Mouse (Mus musculus) effector memory CD4-positive, alpha-beta T cell, adult 7 months (primary cell): ENCODE results near the gene Top3a. TPM values are rescaled to one million over a fixed set of nuclear protein-coding genes. Genes with fewer than 3 reads are reported as not detected.

Experiments used
- polyA plus RNA-seq: library from polyadenylated mRNA; unstranded; fragments of 100-300 nt; shearing (Covaris generic); gene quantifications from one replicate; pipeline ENCODE4 v1.2.1, GENCODE M21; 2017

The Top3a gene
- polyA plus RNA-seq: 16.8 TPM

DNA sequence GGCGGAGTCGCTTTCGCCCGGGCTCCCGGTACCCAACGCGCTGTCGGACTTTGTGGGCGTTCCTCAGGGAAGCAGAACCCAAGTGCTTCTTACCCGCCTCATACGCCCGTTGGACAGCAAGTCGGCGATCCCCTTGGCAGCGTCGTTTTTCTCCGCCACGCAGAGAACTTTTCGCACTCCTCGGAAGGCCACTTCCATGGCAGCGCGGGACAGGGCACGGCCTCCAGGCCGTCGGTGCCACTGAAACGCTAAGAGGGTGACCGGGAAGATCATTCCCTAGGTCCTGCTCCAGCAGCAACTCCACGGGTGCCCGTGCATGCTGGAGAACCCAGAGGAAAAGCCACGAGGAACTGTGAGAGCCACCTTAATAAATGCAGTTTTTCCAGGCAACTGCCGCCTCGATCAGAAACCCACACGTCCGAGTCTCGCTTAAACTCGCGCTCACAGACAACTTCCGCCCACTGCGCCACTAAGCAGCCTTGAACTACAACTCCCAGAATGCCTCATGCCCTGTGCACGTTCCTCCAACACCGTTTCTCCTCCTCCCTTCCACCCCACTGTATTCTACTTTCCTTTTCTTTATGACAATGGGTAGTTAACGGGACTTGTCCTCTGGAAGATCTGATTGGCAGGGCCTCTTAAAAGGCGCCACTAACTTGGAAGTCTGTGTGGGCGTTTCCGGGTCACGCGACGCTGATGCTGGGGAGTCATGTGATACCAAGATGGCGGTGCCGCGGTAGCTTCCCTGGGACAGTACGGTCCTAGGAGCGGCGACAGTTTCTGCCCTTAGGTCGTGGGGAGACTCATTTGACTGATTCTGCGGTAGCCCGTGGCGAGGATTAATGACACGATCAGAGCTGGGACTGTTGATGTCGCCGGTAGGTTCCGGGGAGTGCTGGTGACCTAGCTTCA is at the start of gene Top3a, which contains the start of gene Smcr8:
Top3a (minus strand) TSS at position 537 of the 912 bp plus-strand sequence.
Smcr8 (plus strand) TSS at position 696 of the 912 bp plus-strand sequence.

DNA sequence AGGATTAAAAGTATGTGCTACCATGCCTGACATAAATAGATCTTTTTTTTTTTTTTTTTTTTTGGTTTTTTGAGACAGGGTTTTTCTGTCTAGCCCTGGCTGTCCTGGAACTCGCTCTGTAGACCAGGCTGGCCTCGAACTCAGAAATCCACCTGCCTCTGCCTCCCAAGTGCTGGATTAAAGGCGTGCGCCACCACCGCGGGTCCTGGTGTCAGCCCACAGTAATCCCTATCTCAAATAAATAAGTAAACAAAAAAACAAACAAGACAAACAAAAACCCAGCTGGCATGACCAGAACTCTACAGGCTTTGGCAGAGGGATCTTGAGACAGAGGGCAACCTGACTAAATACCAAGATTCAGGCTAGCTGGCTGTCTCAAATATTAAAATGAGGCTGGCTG is 34.5 kb upstream of the Top3a start, which contains the start of gene Shmt1:
Shmt1 (minus strand) TSS at position 101 of the 400 bp plus-strand sequence.

DNA sequence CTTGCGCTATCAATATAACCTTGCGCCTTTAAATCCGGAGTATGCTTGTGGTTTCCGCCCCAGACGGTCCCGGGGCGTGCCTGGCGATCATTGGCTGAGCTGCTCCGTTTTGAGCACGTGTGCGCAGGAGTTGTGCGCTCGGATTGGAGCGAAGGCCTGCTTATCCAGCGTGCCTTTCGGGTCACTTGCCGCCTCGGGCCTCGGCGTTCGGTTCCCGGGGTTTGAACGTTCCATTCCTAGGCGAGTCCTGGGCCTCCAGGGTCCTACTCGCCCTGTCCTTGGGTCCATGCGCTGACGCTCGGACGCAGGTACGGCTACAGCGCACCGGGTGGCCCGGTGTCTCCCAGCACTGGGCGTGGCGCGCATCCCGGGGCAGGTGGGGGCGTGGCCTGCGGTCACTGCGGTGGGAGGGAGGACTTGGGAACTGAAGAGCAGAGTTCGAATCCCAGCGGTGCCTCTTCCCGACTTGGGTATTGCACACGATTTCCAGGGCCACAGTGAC is 48.9 kb downstream of the Top3a start, which contains the start of gene Mief2:
Mief2 (plus strand) TSS at position 139 of the 502 bp plus-strand sequence.

DNA sequence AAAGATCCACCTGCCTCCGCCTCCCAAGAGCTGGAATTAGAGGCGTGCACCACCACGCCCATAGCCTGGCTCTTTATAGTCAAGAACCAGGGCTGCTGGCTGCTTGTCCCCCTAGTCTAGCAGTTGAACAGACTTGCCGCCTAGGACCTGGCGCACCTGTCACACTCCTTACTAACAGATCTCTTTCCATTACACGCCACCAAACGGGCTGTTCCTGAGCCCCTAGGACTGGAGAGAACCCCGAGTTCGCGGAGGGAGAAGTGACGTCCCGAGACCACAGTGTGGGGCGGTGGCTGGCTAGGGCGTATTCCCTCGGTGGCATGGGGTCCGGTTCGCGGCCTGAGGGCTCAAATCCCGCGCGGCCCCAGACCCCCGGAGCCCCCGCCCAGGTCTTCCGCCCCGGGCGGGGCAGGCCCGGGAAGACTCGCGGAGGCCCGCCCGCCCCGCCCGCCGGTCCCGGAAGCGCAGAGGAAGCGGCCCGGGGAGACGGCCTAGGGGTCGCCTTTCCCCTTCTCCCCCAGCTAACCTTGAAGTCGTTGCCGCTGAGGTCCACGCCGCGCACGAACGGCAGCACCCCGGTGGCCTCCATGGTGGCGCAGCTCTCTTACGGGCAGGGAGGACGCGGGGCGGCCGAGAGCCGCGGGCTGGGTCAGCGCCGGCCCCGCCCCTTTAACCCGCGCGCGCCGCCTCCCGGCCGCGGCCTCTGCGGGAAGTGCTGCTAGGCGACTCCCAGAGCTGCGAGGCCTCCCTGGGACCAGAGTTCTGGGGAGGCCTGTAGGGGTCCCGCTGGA is 50.4 kb downstream of the Top3a start, which contains the start of gene Flii:
Flii (minus strand) TSS at position 663 of the 791 bp plus-strand sequence.

DNA sequence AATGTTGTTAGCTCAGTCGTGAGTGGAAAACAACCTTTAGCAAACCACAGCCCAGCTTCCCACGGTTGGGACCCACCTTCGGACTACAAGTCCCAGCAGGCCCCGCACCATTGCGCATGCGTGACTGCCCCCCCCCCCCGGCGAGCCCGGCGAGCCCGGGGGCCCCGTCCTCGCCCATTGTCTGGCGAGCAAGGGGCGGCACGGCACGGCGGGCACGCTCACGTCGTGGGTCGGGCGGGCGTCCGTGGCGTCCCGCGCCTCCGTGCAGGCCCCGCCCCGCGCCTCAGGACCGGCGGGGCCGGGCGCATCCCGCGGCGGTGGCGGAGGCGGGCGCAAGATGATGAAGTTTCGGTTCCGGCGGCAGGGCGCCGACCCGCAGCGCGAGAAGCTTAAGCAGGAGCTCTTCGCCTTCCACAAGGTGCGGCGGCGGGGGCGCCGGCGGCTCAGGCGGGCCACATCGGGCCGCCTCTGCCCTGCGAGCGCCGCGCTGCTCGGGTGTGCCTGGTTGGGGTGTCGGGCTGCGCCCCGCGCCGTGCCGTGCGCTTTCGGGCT is 77.6 kb downstream of the Top3a start, which contains the start of gene Llgl1:
Llgl1 (plus strand) TSS at position 200 of the 552 bp plus-strand sequence.

Other genes with a start within 250 kb of the Top3a start
- 53.1 TPM for gene Alkbh5, start 241.0 kb downstream of the Top3a start, polyA plus RNA-seq
- 36.0 TPM for gene Llgl1, start 77.6 kb downstream of the Top3a start, polyA plus RNA-seq
- gene Flii, start 50.1 kb downstream of the Top3a start, polyA plus RNA-seq: 167 TPM
- gene Mief2, start 49.0 kb downstream of the Top3a start, polyA plus RNA-seq: 14.1 TPM
- gene Smcr8, start 159 bp upstream of the Top3a start, polyA plus RNA-seq: 10.8 TPM
- 6.6 TPM for gene Shmt1, start 34.4 kb upstream of the Top3a start, polyA plus RNA-seq
- gene Dhrs7b, start 53.3 kb upstream of the Top3a start, polyA plus RNA-seq: 14.7 TPM
- gene Tmem11, start 101.9 kb upstream of the Top3a start, polyA plus RNA-seq: 52.4 TPM
- 6.6 TPM for gene Natd1, start 137.4 kb upstream of the Top3a start, polyA plus RNA-seq
- 213 TPM for gene Map2k3, start 154.7 kb upstream of the Top3a start, polyA plus RNA-seq
- gene Kcnj12, start 245.2 kb upstream of the Top3a start, polyA plus RNA-seq: not detected